Mouse (Mus musculus): ENCODE measurements at regions not wholly inside any gene's neighbourhood (a gene's known extent, or its start where the extent isn't known, plus 50 kb on each side); places are given as distances from the start of the nearest gene placed in this dataset.

DNA sequence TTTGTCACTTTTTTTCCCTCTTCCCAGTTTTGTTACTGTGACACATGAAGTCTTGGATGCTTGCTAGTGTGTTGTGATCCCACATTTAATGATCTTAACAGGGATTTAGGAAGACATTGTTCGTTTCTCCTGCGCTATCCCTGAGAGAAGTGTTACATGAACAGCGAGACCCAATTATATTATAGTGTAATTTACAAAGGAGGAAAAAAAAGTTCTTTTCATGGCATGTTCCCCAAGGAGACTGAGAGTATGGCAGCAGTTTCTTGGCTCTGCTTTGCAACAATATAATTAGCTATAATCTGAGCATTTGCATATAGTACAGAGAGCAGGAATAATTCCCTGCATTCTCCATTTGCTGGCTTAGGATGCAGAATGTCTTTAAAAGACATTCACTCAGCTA lies 168.6 kb downstream of the Insc start:
- 91% methylated on average over 3 of the region's 3 CpGs for WGBS
- no peak overlapping the region for H3K27ac ChIP-seq (ENCODE audit: low read depth, low read length)

DNA sequence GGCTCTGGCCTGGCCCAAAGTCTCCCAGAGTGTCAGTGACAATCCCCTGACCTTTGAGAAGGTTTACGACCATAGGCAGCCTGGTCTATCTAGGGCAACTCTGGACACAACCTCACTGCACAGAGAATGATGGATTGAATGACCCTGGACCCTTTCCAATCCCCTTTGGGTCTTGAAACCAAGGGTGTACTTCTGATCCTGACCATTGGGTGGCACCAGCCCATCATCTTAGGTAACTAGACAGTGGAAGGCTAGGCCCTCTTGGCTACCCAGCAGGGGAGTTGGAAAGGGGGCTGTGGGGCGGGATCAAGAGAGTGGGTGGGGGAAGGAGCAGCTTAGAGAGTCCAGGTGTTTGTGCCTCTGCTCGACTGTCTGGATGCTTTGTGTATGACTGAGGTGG lies 178.7 kb downstream of the Insc start:
- no peaks in the 10 kb centered on the region for H3K4me1 ChIP-seq (ENCODE audit: control insufficient read depth, insufficient read depth, low read length)
- 8% methylated on average over 3 of the region's 3 CpGs for WGBS
- ATAC-seq (ENCODE audit: low FRiP score), result peak; percentile 74

More for the DNA sequence above, 168.6 kb downstream of the Insc start:
- no peak for ATAC-seq (ENCODE audit: low FRiP score)
- DNase-seq (ENCODE audit: low spot score, missing footprints), result no peak
- peaks cover 4% of the 10 kb centered on the region; the same call in 1 of the 2 replicates for H3K9me3 ChIP-seq (ENCODE audit: control insufficient read depth, low read length)
- no peak overlapping the region for H3K9ac ChIP-seq (ENCODE audit: low read length)
- no peaks in the 10 kb centered on the region for H3K27me3 ChIP-seq (ENCODE audit: control insufficient read depth, insufficient read depth, low read length)
- H3K4me3 ChIP-seq (ENCODE audit: low read depth, low read length), result no peak overlapping the region
- no peaks in the 10 kb centered on the region for H3K36me3 ChIP-seq (ENCODE audit: control insufficient read depth, insufficient read depth, low read length)
- H3K4me2 ChIP-seq, result no peak overlapping the region
- no peaks in the 10 kb centered on the region for H3K4me1 ChIP-seq (ENCODE audit: control insufficient read depth, insufficient read depth, low read length)

DNA sequence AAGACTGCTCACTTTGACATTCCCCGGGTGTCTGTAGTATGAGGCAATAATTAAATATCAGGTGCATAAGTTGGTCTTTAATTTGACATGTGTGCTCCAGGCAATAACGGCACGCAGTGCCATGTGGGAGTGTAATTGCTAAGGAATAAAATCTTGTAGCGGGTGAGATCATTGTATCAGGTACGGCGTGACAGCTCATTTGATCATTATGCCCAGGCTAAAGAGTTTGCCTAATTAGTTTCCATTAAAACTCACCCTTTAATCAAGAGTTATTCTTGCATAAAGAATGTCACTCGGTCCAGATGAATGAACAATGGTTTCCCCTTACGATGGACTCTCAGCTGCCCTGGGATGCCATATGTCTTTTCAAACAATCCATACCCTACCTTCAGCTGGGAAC lies 190.4 kb downstream of the Insc start:
- H3K9me3 ChIP-seq (ENCODE audit: control insufficient read depth, low read length), result no peaks in the 10 kb centered on the region
- no peak overlapping the region for H3K27ac ChIP-seq (ENCODE audit: low read depth, low read length)
- H3K27me3 ChIP-seq (ENCODE audit: control insufficient read depth, insufficient read depth, low read length), result no peaks in the 10 kb centered on the region
- WGBS, result 89% methylated on average over 8 of the region's 8 CpGs
- H3K4me3 ChIP-seq (ENCODE audit: low read depth, low read length), result no peak overlapping the region
- ATAC-seq (ENCODE audit: low FRiP score) (no peak), DNase-seq (ENCODE audit: low spot score, missing footprints) (no peak)
- no peaks in the 10 kb centered on the region for H3K36me3 ChIP-seq (ENCODE audit: control insufficient read depth, insufficient read depth, low read length)
- no peak overlapping the region for H3K9ac ChIP-seq (ENCODE audit: low read length)
- no peak overlapping the region for H3K4me2 ChIP-seq
- no peaks in the 10 kb centered on the region for H3K4me1 ChIP-seq (ENCODE audit: control insufficient read depth, insufficient read depth, low read length)

More for the DNA sequence above, 178.7 kb downstream of the Insc start:
- no peak overlapping the region for H3K9ac ChIP-seq (ENCODE audit: low read length)
- DNase-seq (ENCODE audit: low spot score, missing footprints), result peak; percentile 97
- H3K27ac ChIP-seq (ENCODE audit: low read depth, low read length), result no peak overlapping the region
- H3K27me3 ChIP-seq (ENCODE audit: control insufficient read depth, insufficient read depth, low read length), result no peaks in the 10 kb centered on the region
- no peak overlapping the region for H3K4me2 ChIP-seq
- no peak overlapping the region for H3K4me3 ChIP-seq (ENCODE audit: low read depth, low read length)
- no peaks in the 10 kb centered on the region for H3K36me3 ChIP-seq (ENCODE audit: control insufficient read depth, insufficient read depth, low read length)
- H3K9me3 ChIP-seq (ENCODE audit: control insufficient read depth, low read length), result no peaks in the 10 kb centered on the region

DNA sequence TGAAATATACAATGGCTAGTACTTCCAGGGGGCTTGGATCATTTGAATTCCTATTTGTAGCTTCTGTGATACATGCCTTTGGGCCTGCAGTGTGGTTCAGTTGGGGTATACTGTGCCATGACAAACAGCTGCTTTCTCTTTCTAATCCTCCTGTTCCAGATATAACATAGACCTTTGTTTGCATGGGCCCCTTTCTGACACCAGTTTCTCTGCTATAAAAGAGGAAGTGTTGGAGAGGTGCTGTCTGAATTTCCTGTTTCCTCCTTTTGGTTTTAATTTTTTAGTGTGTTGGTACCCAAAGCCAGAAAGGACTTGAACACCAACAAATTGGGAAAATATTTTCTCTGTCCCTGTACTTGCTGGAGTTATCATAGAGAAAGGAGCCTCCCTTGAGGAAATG lies 207.3 kb downstream of the Insc start:
- DNase-seq (ENCODE audit: low spot score, missing footprints), result no peak
- H3K27ac ChIP-seq (ENCODE audit: low read depth, low read length), result no peak overlapping the region
- H3K4me3 ChIP-seq (ENCODE audit: low read depth, low read length), result no peak overlapping the region
- H3K9ac ChIP-seq (ENCODE audit: low read length), result no peak overlapping the region
- no peaks in the 10 kb centered on the region for H3K9me3 ChIP-seq (ENCODE audit: control insufficient read depth, low read length)
- no peaks in the 10 kb centered on the region for H3K36me3 ChIP-seq (ENCODE audit: control insufficient read depth, insufficient read depth, low read length)
- no peaks in the 10 kb centered on the region for H3K27me3 ChIP-seq (ENCODE audit: control insufficient read depth, insufficient read depth, low read length)
- H3K4me1 ChIP-seq (ENCODE audit: control insufficient read depth, insufficient read depth, low read length), result no peaks in the 10 kb centered on the region
- no peak overlapping the region for H3K4me2 ChIP-seq
- no peak for ATAC-seq (ENCODE audit: low FRiP score)

GRCm38 (mm10) chr7:114963206-114963605 lies 219.7 kb downstream of the Insc start:
- H3K9me3 ChIP-seq (ENCODE audit: control insufficient read depth, low read length), result no peaks in the 10 kb centered on the region
- no peak for ATAC-seq (ENCODE audit: low FRiP score)
- no peaks in the 10 kb centered on the region for H3K27me3 ChIP-seq (ENCODE audit: control insufficient read depth, insufficient read depth, low read length)
- 60% methylated on average over 5 of the region's 5 CpGs for WGBS
- H3K4me2 ChIP-seq, result no peak overlapping the region
- H3K9ac ChIP-seq (ENCODE audit: low read length), result no peak overlapping the region
- DNase-seq (ENCODE audit: low spot score, missing footprints), result no peak
- no peak overlapping the region for H3K27ac ChIP-seq (ENCODE audit: low read depth, low read length)
- H3K36me3 ChIP-seq (ENCODE audit: control insufficient read depth, insufficient read depth, low read length), result no peaks in the 10 kb centered on the region
- H3K4me3 ChIP-seq (ENCODE audit: low read depth, low read length), result no peak overlapping the region
- H3K4me1 ChIP-seq (ENCODE audit: control insufficient read depth, insufficient read depth, low read length), result no peaks in the 10 kb centered on the region

DNA sequence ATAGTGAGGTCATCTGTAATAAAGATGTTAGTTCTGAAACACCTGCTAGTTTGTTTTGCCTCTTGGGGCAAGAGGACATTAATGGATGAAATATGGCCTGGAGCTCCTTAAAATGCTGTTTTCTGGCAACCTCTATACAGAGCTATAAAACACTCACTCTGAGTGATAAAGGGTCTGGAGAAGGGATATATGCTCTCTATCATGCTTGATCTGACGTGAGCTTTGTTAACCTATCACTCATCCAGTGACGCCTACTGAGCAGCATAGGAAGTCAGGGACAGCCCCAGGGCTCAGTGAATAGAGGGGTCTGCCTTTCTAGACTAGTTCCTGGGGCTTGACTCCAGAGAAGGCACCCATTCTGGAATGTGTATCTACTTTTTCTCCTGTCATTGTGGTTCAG lies 222.4 kb downstream of the Insc start:
- 50% methylated on average over 2 of the region's 2 CpGs for WGBS
- Histone ChIP-seq H3K4me2 (no peak overlapping the region), H3K9ac (ENCODE audit: low read length) (no peak overlapping the region), H3K27me3 (ENCODE audit: control insufficient read depth, insufficient read depth, low read length) (no peaks in the 10 kb centered on the region), H3K27ac (ENCODE audit: low read depth, low read length) (no peak overlapping the region), H3K4me1 (ENCODE audit: control insufficient read depth, insufficient read depth, low read length) (0 out of 2 replicates have a peak, but pooled peaks cover 2% of the 10 kb centered on the region), H3K36me3 (ENCODE audit: control insufficient read depth, insufficient read depth, low read length) (no peaks in the 10 kb centered on the region), H3K9me3 (ENCODE audit: control insufficient read depth, low read length) (no peaks in the 10 kb centered on the region), H3K4me3 (ENCODE audit: low read depth, low read length) (no peak overlapping the region)
- no peak for ATAC-seq (ENCODE audit: low FRiP score)
- no peak for DNase-seq (ENCODE audit: low spot score, missing footprints)

GRCm38 (mm10) chr7:114986481-114986880 lies 243.0 kb downstream of the Insc start:
- H3K27me3 ChIP-seq (ENCODE audit: control insufficient read depth, insufficient read depth, low read length), result no peaks in the 10 kb centered on the region
- H3K36me3 ChIP-seq (ENCODE audit: control insufficient read depth, insufficient read depth, low read length), result no peaks in the 10 kb centered on the region
- no peak overlapping the region for H3K27ac ChIP-seq (ENCODE audit: low read depth, low read length)
- WGBS, result 45% methylated on average over 2 of the region's 2 CpGs
- H3K4me2 ChIP-seq, result no peak overlapping the region
- no peaks in the 10 kb centered on the region for H3K9me3 ChIP-seq (ENCODE audit: control insufficient read depth, low read length)
- H3K4me3 ChIP-seq (ENCODE audit: low read depth, low read length), result no peak overlapping the region
- no peak for DNase-seq (ENCODE audit: low spot score, missing footprints)
- no peak for ATAC-seq (ENCODE audit: low FRiP score)
- H3K4me1 ChIP-seq (ENCODE audit: control insufficient read depth, insufficient read depth, low read length), result no peaks in the 10 kb centered on the region
- H3K9ac ChIP-seq (ENCODE audit: low read length), result no peak overlapping the region

DNA sequence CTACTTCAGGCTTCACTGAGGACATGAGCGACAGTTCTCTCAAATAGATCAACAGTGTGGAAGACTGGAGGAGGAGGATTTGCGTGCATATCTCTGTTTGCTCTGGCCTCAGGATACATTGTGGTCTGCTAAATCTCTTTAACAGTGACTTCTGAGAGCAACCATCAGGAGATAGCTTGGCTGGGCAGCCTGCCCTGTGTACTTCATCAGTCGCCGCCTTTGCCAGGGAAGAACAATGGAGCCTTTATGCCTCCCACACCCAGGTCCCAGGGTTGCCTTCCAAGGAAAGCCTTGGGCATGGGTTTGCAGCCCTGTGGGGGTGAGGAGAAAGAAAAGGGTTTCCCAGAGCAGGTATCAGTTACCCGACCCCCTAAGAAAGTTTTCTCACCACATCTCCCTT lies 247.8 kb downstream of the Insc start:
- Histone ChIP-seq H3K9me3 (ENCODE audit: control insufficient read depth, low read length) (no peaks in the 10 kb centered on the region), H3K4me1 (ENCODE audit: control insufficient read depth, insufficient read depth, low read length) (no peaks in the 10 kb centered on the region), H3K27ac (ENCODE audit: low read depth, low read length) (no peak overlapping the region), H3K36me3 (ENCODE audit: control insufficient read depth, insufficient read depth, low read length) (no peaks in the 10 kb centered on the region), H3K4me2 (no peak overlapping the region), H3K27me3 (ENCODE audit: control insufficient read depth, insufficient read depth, low read length) (no peaks in the 10 kb centered on the region), H3K4me3 (ENCODE audit: low read depth, low read length) (no peak overlapping the region), H3K9ac (ENCODE audit: low read length) (no peak overlapping the region)
- WGBS, result 80% methylated on average over 5 of the region's 5 CpGs
- DNase-seq (ENCODE audit: low spot score, missing footprints) (no peak), ATAC-seq (ENCODE audit: low FRiP score) (no peak)

DNA sequence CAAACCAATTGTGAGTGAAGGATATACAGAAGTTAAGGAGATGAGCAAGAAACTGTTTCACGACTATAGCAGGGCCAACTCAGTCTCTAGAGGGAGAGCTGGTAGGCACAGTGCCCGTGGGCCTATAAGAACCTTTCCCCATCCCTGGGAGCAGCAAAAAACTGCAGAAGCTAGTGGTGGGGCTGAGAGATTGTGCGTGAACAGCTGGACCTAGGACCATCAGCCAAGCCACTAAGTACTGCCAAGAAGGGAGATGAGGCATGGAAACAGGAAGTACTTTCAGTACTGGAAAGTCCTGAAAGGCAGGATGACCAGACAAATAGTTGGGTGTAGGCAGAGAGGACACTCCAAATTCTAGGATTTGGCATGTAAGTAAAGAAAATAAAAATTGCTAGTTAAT lies 248.9 kb downstream of the Insc start:
- ATAC-seq (ENCODE audit: low FRiP score) (no peak), DNase-seq (ENCODE audit: low spot score, missing footprints) (no peak)
- Histone ChIP-seq H3K4me2 (no peak overlapping the region), H3K9me3 (ENCODE audit: control insufficient read depth, low read length) (no peaks in the 10 kb centered on the region), H3K9ac (ENCODE audit: low read length) (no peak overlapping the region), H3K4me3 (ENCODE audit: low read depth, low read length) (no peak overlapping the region), H3K27ac (ENCODE audit: low read depth, low read length) (no peak overlapping the region), H3K36me3 (ENCODE audit: control insufficient read depth, insufficient read depth, low read length) (no peaks in the 10 kb centered on the region), H3K27me3 (ENCODE audit: control insufficient read depth, insufficient read depth, low read length) (no peaks in the 10 kb centered on the region), H3K4me1 (ENCODE audit: control insufficient read depth, insufficient read depth, low read length) (no peaks in the 10 kb centered on the region)
- WGBS, result 94% methylated on average over 3 of the region's 3 CpGs
